Mouse (Mus musculus): ENCODE results near the gene Intu. TPM values are rescaled to one million over a fixed set of nuclear protein-coding genes. Genes with fewer than 3 reads are reported as not detected.
A peak's percentile ranks its signal among the peaks of the same experiment; 100 is the strongest.

Intu gene
- polyA plus RNA-seq, 2 experiments from 2014 or later, result 0.17 to 0.33 TPM

DNA sequence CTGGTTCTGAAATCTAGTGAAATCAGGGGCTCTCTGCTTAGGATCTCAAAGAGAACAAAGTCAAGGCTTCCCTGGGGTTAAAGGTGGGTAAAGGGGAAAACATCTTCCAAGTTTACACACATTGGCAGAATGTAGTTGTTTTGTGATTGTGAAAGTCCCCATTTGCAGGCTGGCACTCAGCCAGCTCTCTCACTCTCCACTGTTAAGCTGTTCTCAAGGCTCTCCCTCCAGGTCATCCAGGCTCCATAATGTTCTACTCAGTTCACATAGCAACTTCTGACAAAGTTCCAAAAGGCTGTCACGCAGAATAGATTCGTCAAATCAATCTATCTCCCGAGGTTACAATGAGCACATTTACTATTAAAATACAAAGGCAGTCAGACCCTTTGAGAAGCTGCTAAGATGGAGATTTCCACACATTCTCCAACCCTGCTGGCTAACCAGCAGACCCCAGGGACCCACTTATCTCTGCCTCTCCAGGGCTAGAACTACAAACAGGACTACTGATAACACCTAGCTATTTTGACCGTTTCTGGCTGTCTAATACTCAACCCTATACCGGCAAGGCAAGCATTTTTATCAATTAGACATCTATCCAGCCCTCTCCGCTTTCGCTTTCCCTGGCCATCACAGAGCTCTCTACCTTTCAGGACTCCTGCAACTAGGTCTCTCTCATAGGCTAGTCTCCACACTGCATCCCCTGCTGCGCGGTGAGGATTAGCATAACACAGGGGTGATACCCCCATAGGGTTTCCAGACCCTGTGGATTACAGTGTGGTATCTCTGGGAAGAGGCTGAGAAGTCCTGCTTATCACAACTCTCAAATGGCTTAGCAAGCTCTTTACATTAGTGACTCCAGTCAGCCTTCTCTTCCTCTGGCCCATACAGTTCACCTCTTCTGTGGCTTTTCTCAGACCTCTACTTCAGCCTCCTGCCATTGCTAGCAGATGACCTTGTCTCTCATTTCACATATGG lies 2.8 kb upstream of the Intu start:
- ATAC-seq, result no peak

- ATAC-seq, result no peak
These were observed 2.1 kb upstream of the Intu start for GRCm38 (mm10) chr3:40528958-40529357.

- no peak for ATAC-seq
These were observed 241 bp upstream of the Intu start for GRCm38 (mm10) chr3:40530845-40531244.

DNA sequence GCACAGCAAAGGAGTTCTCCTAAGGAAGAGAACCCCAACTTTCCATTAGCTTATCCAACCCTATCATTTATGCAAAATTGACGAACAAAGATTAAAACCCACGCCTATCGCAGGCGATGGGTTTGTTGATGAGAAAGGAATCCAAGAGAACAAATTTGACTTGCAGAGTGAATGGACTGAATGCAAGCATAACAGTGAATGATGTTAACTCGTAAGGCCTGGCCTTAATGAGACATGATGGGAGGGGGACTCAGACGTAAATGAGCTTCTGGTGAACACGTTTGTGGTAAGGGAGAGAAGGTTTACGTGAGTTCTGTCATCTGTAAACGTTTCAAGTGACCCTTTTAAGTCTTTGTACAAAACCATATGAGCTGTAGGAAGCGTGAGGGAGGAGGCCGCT lies 1.2 kb downstream of the Intu start:
- no peak for ATAC-seq

DNA sequence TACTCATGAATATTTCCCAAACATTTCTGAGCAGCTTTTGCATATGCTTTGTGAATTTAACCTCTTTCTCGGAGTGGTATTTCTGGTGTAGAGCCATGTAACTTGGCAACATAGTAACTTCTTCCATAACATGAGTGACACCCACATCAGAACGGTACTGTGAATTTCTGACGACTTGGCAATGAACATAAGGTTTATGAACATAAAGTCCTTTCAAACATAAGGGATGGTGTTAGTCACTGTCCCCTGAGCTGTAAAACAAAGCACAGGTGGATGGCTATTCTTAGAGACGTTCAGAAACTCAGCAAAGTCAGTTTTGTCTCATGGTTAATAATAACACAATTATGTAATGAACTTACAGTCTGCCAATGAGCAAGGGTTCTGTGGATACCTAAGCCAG lies 3.1 kb downstream of the Intu start:
- ATAC-seq, result no peak

DNA sequence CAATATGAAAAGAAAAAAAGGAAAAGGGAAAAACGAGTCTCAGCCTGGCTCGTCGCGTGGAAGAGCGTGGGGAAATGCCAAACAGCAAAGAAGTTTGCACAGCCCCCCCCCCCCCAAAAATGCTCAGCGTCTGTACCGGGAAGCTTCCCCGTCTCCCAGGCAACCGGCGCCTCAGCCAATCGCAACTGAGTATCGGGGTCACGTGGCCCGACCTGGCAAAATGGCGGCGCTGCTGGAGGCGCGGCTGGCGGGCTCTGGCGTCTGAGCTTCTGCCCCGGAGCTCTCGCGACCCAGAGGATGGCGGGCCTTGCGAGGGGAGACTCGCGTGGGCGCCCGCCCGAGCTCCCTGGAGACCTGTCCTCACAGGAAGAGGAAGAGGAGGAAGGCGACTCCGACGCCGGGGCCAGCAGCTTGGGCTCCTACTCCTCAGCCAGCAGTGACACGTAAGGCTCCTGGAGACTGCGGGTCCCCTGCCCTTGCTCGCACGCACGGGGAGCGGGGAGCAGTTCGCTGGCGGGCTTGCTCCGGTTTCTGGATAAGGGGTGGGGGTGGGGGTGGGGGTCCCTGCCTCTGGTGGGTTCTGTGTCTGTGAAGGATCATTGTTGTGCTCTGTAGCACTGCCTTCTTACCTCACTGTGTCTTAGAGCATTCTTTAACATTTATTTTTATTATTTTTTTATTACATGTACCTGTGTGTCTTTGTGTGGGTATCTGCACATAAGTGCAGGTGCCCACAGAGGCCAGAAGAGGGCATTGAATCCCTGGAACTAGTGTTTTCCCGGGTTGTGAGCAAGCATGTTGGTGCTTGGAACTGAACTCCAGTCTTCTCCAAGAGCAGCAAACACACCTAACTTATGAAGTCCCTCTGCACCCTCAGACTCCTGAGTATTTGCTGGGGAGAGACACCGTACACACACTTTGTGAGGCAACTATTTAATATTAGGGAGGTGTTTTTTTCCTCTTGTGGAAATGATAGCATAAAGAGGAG lies 9.8 kb downstream of the Intu start:
- ATAC-seq, result peak; percentile 99

DNA sequence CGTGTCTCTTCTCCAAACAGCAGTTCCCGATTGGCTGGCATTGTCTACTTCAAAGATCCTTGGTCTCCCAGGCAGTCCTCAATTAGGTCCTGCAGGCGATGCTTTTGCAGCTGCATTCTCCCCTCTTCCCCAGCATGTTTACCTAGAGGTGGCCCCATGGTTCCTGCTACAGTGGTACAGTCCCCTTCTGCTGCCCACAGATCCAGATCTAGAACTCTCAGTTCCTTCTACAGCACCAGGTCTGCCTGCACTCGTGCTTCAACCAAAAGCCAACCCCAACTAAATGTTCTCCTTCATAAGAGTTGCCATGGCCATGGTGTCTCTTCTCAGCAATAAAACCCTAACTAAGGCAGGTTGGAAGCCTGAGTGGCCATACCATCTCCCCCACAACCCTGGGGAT lies 15.5 kb downstream of the Intu start:
- no peak for ATAC-seq

DNA sequence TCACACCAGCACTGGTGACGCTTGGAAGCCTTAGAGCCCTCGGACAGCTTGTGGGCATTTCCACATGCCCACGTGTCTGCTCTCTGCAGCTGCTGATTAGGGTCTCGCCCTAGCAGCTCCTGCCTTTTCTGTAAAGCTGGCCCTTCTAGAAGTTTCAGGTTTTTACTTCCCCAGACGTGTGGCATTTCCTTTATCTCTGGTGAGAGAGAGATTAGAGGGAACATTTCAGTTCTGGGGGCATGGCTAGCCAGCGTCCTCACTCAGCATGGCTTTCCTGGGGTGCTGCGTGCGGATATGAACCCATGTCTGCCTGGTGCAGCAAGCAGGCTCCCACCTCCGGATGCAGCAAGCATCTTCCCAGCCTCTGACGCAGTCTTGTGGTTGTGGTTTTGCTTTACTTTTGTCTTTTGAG lies 121.9 kb downstream of the Intu start:
- ATAC-seq, result peak; percentile 95

DNA sequence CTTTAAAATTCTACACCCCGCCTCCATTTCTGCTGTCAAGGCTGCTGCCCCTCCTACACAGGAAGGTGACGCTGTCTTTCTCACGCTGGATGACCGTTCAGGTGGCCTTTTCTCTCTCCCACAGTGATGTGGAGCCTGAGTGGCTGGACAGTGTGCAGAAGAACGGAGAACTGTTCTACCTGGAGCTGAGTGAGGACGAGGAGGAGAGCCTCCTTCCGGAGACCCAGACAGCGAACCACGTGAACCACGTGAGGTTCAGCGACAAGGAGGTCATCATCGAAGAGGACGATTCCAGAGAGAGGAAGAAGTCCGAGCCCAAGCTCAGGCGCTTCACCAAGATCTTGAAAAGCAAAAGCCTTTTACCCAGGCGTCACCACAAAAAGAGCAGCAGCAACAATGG lies 122.5 kb downstream of the Intu start:
- ATAC-seq, result no peak

DNA sequence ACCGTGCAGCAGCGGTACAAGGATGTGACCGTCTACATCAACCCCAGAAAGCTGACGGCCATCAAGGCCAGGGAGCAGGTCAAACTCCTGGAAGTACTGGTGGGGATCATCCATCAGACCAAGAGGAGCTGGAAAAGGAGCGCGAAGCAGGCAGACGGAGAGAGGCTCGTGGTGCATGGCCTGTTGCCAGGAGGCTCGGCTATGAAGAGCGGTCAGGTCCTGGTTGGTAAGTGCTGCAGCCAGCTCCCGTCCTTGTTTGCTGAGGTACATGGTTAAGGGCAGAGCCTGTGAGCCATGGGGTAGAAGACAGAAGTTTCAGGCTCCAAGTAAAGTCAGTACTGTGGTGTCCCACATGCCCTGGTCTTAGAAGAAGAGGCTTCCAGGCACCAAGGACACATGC lies 122.9 kb downstream of the Intu start:
- ATAC-seq, result no peak

DNA sequence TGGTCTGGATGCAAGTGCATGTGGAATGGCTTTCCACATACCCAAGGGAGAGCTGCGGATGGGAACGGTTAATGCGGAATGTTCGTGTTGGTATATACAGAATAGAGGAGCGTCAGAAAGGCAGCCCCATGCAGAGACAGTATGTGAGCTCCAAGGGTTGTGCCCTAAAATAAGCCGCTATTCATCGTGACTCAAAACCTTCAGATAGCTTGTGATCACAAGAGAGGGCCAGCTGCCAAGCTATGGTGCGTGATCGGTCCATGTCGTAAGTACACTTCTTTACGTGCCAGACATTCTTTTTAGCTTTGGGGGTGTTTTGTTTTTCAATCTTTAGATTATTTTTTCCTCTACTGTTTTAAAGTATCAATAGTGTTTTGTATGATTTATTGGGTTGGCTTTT lies 124.5 kb downstream of the Intu start:
- no peak for ATAC-seq

GRCm38 (mm10) chr3:40656339-40656738 lies 125.3 kb downstream of the Intu start:
- no peak for ATAC-seq

DNA sequence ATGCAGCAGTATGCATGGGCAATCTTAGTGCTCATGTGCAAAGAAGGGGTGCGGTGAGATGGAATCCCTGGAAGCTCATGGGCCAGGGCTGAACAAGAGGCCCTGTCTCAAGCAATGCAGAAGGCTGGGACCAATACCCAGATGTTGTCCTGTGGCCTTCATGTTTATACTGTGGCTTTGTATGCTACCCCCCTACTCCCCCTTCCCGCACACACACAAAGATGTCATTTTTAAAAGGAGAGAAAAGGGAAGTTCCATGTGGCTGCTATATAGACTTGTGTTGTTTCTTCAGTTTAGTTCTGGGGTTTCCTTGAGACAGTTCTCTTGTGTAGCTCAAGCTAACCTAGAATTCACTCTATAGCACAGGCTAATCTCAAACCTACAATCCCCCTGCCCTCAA lies 129.1 kb downstream of the Intu start:
- ATAC-seq, result no peak

DNA sequence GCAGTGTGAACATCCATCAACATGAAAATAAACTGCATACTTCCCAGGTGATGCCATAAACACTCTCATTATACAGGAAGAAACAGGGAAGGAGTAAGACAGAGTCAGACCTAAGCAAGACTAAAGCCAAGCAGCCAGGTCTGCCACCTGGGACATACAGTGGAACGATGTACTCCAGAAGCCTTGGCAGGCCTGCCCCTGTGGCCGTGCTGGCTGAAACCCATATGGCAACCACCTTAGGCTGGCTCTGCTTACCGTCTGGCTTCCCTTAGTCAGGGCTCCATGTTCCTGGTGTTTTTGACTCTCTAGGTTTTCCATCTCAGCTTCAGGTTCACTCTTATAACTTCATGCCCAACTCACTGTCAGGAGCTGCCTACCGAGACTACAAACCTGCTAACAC lies 135.0 kb downstream of the Intu start:
- ATAC-seq, result no peak

DNA sequence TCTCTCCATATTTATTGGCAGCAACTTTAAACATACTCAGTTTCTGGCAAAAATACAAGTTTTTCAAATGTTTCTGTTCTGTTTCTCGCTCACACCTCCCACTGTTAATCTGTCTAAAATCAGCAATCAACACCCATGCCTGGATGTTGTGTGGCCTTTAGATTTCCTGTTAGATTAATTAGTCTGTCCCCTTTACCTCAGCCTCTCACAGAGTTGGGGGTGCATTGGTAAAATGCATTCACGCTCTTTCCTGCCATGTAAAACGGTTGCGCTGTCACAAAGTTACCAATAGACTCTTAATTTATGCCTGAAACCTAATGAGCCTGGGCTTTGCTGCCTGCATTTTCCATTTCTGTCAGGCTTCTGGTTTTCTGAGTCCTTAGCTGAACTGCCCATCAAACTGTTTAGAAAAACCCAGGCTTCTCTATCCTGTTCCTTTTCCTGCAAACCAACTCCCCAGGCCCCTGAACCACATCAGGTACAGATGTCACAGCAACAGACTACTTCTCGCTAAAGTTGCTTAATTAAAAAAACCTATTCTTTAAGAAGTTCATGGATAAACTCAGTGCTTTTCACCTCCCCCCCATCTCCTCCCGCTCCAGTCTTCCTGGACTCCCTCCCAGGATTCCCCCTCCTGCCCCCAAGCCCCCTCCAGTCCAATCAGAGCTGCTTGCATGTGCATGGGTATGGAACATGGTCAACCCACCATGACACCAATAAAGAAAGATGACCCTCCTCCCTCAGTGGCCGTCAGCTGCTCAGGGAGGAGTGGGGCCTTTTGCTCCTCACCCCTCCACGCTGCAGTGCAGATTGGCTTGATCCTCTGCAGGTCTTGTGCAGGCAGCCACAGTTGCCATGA lies 136.0 kb downstream of the Intu start:
- no peak for ATAC-seq

DNA sequence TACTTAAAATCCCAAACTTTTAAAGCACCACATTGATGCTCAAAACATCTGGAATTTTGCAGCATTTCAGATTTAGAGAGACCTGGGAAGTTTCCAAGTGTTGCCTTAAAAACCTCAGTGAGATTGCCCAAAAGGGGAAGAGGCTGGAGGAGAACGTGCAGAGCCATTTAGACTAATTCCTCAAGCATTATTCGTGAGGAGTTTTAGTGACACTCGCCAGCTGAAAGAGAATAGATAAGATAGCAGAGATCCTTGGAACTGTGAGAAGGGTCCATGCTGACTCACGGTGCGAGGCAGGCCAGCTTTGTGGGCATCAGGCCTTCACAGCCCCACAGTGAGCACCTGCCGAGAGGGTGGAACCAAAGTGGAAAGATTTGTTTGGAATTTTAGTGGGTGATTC lies 137.8 kb downstream of the Intu start:
- no peak for ATAC-seq

- no peak for ATAC-seq
These were observed 138.3 kb downstream of the Intu start for GRCm38 (mm10) chr3:40669395-40669794.

DNA sequence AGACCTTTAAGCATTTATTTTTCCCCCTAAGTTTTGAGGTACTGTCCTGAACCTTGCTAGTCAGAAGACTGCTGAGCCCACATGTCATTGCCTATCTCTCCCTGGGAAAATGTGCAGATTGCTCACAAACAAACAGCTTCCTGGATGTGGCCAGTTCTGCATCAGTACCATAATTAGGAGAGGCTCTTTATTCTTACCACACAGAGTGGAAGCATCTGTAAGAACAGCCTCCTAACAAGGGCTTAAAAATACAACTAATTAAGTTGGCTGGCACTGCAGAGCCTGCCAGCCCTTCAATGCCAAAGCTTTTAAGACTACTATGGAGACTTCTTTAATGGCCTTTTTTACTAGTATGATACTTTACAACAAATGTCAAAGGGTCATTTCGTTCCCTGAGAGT lies 142.4 kb downstream of the Intu start:
- ATAC-seq, result no peak

GRCm38 (mm10) chr3:40674873-40675405 lies 143.9 kb downstream of the Intu start:
- no peak for ATAC-seq

DNA sequence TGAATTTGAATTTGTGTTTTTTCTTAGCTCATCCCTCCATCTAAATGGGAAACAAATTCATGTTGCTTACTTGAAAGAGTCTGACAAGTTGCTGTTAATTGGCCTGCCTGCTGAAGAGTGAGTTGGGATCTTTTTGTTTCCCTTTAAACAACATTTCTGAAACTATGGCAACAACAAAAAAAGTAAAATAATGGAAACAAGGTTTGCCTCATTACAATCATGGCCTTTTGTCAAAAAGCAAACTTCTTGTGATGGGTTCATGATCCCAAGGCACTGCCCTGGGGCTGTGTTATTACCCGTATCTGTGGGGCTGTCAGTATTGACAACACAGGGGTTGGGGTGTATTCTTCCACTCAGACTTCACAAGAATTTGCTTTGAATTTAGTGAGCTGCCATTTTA lies 147.8 kb downstream of the Intu start:
- no peak for ATAC-seq

DNA sequence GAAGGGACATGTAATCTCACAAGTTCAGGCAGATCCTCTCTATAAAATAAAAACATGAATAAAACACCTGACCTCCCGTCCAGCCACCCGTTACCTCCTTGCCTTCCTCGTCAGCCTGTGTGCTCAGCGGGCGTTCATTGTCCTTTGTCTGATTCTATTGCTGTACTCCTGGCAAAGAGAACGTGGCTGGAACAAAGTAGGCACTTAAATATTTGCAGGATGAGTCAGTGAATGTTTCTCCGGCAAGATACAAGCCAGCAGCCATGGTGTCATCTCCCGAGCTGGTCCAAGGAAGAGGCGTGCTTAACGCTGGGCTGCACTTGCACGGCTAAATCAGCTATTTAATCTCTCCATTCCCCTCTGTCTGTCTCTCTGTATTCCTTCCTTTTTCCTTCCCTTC lies 151.3 kb downstream of the Intu start:
- ATAC-seq, result no peak

DNA sequence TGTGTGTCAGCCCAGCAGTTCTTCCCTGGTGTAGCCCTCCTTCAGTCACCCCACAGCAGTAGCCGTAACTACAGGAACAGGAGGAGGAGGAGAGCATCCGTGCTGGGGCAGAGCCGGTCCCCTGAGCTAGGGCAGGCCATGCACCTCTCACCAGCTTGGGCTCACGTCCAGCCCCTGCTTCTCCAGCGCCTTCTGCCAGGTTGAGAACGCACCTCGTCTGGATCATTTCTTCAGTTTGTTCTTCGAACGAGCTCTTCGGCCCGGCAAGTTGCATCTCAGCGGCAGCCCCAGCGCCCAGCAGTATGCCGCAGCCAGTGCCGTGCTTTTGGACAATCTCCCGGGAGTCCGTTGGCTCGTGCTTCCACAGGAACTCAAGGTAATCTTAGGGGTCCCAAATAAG lies 152.1 kb downstream of the Intu start:
- no peak for ATAC-seq
